8 mouse cellular contexts compared by ENCODE assay signal in genomic region chr7:3694076-3694948, GRCm38 (mm10). TPM values are rescaled to one million over a fixed set of nuclear protein-coding genes. Genes with fewer than 3 reads are reported as not detected.
DNase-seq lines count a peak whose midpoint lies in the region; ATAC-seq and TF ChIP-seq lines count a peak whose summit lies in the region.

No protein-coding gene starts in this region.

- no peak for TF ChIP-seq EP300 in heart, postnatal 0 days (IDR thresholded peaks at IDR 0.05; ENCODE audit: low read depth)

- TF ChIP-seq CTCF in heart, postnatal 0 days (IDR thresholded peaks at IDR 0.05; ENCODE audit: low read depth), result no peak

- no peaks in the 10 kb centered on the region for H3K27me3 ChIP-seq in heart, postnatal 0 days (ENCODE audit: control insufficient read depth, insufficient read depth, low read length)
- no peaks in the 10 kb centered on the region for H3K27me3 ChIP-seq in lung, embryonic 15.5 days

- peaks cover 32% of the 10 kb centered on the region for H3K36me3 ChIP-seq in heart, postnatal 0 days (replicated peaks; ENCODE audit: control insufficient read depth, insufficient read depth, low read length)
- peaks cover 25% of the 10 kb centered on the region for H3K36me3 ChIP-seq in lung, embryonic 15.5 days

- peak; percentile 57 for ATAC-seq in heart, postnatal 0 days (ENCODE audit: insufficient read depth, low read depth)
- peak; percentile 77 for ATAC-seq in lung, embryonic 15.5 days (ENCODE audit: borderline replicate concordance, extremely low read depth, low FRiP score, low TSS enrichment)
- ATAC-seq in neutrophil, adult 5-6 weeks (ENCODE audit: extremely low read depth, insufficient number of reproducible peaks, low FRiP score, poor library complexity, severe bottlenecking), result peak; percentile 37

- H3K4me3 ChIP-seq in heart, postnatal 0 days (ENCODE audit: low read depth, low read length), result peak overlapping the region; percentile 76
- H3K4me3 ChIP-seq in lung, embryonic 15.5 days, result peak overlapping the region; percentile 74

- peak overlapping the region; percentile 91 for H3K27ac ChIP-seq in heart, postnatal 0 days (ENCODE audit: low read depth)
- peak overlapping the region; percentile 99 for H3K27ac ChIP-seq in lung, embryonic 15.5 days

- H3K4me1 ChIP-seq in heart, postnatal 0 days (ENCODE audit: control insufficient read depth, insufficient read depth), result peaks cover 14% of the 10 kb centered on the region
- H3K4me1 ChIP-seq in lung, embryonic 15.5 days, result peaks cover 22% of the 10 kb centered on the region

- H3K9me3 ChIP-seq in heart, postnatal 0 days (replicated peaks; ENCODE audit: control insufficient read depth, low read length), result no peaks in the 10 kb centered on the region
- no peaks in the 10 kb centered on the region for H3K9me3 ChIP-seq in lung, embryonic 15.5 days

- under 1% methylated on average over 52 of the region's 55 CpGs for WGBS in heart, postnatal 0 days
- under 1% methylated on average over 55 of the region's 55 CpGs for WGBS in lung, embryonic 15.5 days

- peak overlapping the region; percentile 97 for H3K4me2 ChIP-seq in heart, postnatal 0 days (ENCODE audit: low read depth, low read length)
- peak overlapping the region; percentile 83 for H3K4me2 ChIP-seq in lung, embryonic 15.5 days

- H3K9ac ChIP-seq in heart, postnatal 0 days (replicated peaks; ENCODE audit: low read depth, low read length), result peak overlapping the region; percentile 75
- peak overlapping the region; percentile 88 for H3K9ac ChIP-seq in lung, embryonic 15.5 days

- peak; percentile 94 for DNase-seq in ES-CJ7 (ENCODE audit: low read depth, low spot score)
- peak; percentile 76 for DNase-seq in brain, embryonic 18.5 days (ENCODE audit: low read depth, low spot score)
- DNase-seq in fibroblast of lung, adult 2 months (ENCODE audit: low read depth), result peak; percentile 73
- peak; percentile 93 for DNase-seq in heart, postnatal 0 days (ENCODE audit: low spot score)
- peak; percentile 78 to 88 for DNase-seq in kidney, postnatal 25 days
- DNase-seq in thymus, adult 18-20 months, result peak; percentile 40 to 63

RNA-seq across cellular contexts. Expression of gene Mboat7, which starts 1.0 kb away (rescaled TPM):
- 33.7 and 48.4 TPM in 2 replicates for total RNA-seq in heart, postnatal 0 days (2014; rRNA removed; ENCODE audit: low replicate concordance)
- 19.6 and 20.3 TPM in 2 replicates for polyA plus RNA-seq in heart, postnatal 0 days (2015; fragmentation: Nextera tagmentation; extraction: Ambion mirVana)
- 49.8 and 51.4 TPM in 2 replicates for polyA plus RNA-seq in lung, embryonic 15.5 days (2015; fragmentation: Nextera tagmentation; extraction: Ambion mirVana)
- total RNA-seq in neutrophil, adult 5-6 weeks (2017), result 87.5 and 100 TPM in 2 replicates

RNA-seq across cellular contexts. Expression of gene Tsen34, which starts 1.6 kb away (rescaled TPM):
- total RNA-seq in heart, postnatal 0 days (2014; rRNA removed; ENCODE audit: low replicate concordance), result 289 and 303 TPM in 2 replicates
- polyA plus RNA-seq in heart, postnatal 0 days (2015; fragmentation: Nextera tagmentation; extraction: Ambion mirVana), result 170 and 183 TPM in 2 replicates
- polyA plus RNA-seq in lung, embryonic 15.5 days (2015; fragmentation: Nextera tagmentation; extraction: Ambion mirVana), result 296 and 312 TPM in 2 replicates
- total RNA-seq in neutrophil, adult 5-6 weeks (2017), result 26.4 and 26.5 TPM in 2 replicates

RNA-seq across cellular contexts. Expression of gene Rps9, which starts 9.5 kb away (rescaled TPM):
- total RNA-seq in heart, postnatal 0 days (2014; rRNA removed; ENCODE audit: low replicate concordance), result 785 and 888 TPM in 2 replicates
- polyA plus RNA-seq in heart, postnatal 0 days (2015; fragmentation: Nextera tagmentation; extraction: Ambion mirVana), result 816 and 864 TPM in 2 replicates
- 1,380 and 1,502 TPM in 2 replicates for polyA plus RNA-seq in lung, embryonic 15.5 days (2015; fragmentation: Nextera tagmentation; extraction: Ambion mirVana)
- total RNA-seq in neutrophil, adult 5-6 weeks (2017), result 1,508 and 1,604 TPM in 2 replicates

RNA-seq across cellular contexts. Expression of gene Tmc4, which starts 17.0 kb away (rescaled TPM):
- 0.31 and 0.99 TPM in 2 replicates for total RNA-seq in heart, postnatal 0 days (2014; rRNA removed; ENCODE audit: low replicate concordance)
- 2.3 and 3.2 TPM in 2 replicates for polyA plus RNA-seq in heart, postnatal 0 days (2015; fragmentation: Nextera tagmentation; extraction: Ambion mirVana)
- 21.7 and 25.5 TPM in 2 replicates for polyA plus RNA-seq in lung, embryonic 15.5 days (2015; fragmentation: Nextera tagmentation; extraction: Ambion mirVana)
- total RNA-seq in neutrophil, adult 5-6 weeks (2017), result 51.9 and 60.2 TPM in 2 replicates

RNA-seq across cellular contexts. Expression of gene Pirb, which starts 25.9 kb away (rescaled TPM):
- 0.81 and 5.5 TPM in 2 replicates for total RNA-seq in heart, postnatal 0 days (2014; rRNA removed; ENCODE audit: low replicate concordance)
- polyA plus RNA-seq in heart, postnatal 0 days (2015; fragmentation: Nextera tagmentation; extraction: Ambion mirVana), result 0.72 and 0.73 TPM in 2 replicates
- polyA plus RNA-seq in lung, embryonic 15.5 days (2015; fragmentation: Nextera tagmentation; extraction: Ambion mirVana), result 0.72 and 1.4 TPM in 2 replicates
- total RNA-seq in neutrophil, adult 5-6 weeks (2017), result 406 and 418 TPM in 2 replicates

Comparison
In these comparisons a context has a peak if more than half of its experiments do, and no peak if none do; other contexts are left out.
1. Peak in every context shown above with its lines: DNase-seq, ATAC-seq, H3K4me3 ChIP-seq and H3K27ac ChIP-seq.
2. RNA of gene Tsen34, which starts 1.6 kb away (total RNA-seq): 289 to 303 TPM in heart, postnatal 0 days; 26.4 to 26.5 TPM in neutrophil, adult 5-6 weeks; every median in the first group is over 10 times any median in the second.